Mouse (Mus musculus) naive thymus-derived CD4-positive, alpha-beta T cell, adult 2 months (primary cell): ENCODE measurements around the gene Manbal.

ENCODE experiments used
- DNase-seq: peaks from one replicate; pipeline ENCODE4 v3.0.0-alpha.2; 2011; ENCODE audit warnings: low read depth

Gene Manbal

GRCm38 (mm10) chr2:157437123-157437522 lies 69.7 kb downstream of the Manbal start:
- DNase-seq, result no peak

DNA sequence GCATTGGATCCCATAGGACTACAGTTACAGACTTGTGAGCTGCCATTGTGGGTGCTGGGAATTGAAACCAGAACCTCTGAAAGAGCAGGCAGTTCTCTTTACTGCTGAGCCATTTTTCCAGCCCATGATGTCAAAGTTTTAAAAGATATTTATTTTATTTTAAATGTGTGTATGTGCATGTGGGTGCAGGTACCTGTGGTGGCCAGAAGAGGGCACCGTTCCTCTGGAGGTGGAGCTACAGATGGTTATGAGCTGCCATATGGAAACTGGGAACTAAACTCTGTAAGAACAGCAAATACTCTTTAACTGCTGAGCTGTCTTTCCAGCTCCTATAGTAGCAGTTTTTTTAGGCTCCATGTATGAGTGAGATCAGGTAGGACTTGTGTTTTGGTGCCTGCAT lies 74.0 kb downstream of the Manbal start:
- DNase-seq, result no peak
